Mouse (Mus musculus) kidney, adult 2 months (tissue): ENCODE measurements around the gene Tprkb.

Experiments
- CTCF ChIP-seq: fragments of 200-500 bp; conservative IDR thresholded peaks from 2 replicates; pipeline ENCODE4 v1.5.1; 2011; ENCODE audit warnings: low read depth, mild to moderate bottlenecking, control low read depth, low read length, moderate library complexity, mixed read lengths; ENCODE audit not compliant: insufficient read depth, insufficient read length
- POLR2A ChIP-seq: fragments of 200-500 bp; IDR thresholded peaks from one replicate; pipeline ENCODE4 v1.6.1; 2011; ENCODE audit warnings: low read depth, low read length, control low read depth

DNA sequence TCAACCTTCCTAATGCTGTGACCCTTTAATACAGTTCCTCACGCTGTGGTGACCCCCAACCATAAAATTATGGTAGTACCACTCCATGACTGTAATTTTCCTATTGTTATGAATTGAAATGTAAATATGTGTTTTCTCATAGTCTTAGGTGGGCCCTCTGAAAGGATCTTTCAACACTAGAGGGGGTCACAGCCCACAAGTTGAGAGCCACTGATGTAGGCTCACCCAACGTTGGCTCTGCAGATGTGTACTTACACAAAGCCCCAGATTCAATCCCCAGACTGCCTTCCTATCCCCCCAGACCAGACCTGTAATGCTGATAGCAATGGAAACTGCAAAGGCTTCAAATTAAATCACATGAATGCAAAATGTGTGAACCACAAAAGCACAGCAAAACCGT, 24.0 kb downstream of the Tprkb start:
- TF ChIP-seq CTCF: 0 out of 2 replicates have a peak, but pooled peaks have one; percentile 2
- no peak for TF ChIP-seq POLR2A
